In genomic region chr9:121061820-121062623, GRCm38 (mm10) we compare ENCODE assay signal across 14 mouse cellular contexts.
DNase-seq lines count a peak whose midpoint lies in the region; ATAC-seq lines count a peak whose summit lies in the region.
"Had no signal": no experiment of that assay in that cellular context is flagged by ENCODE, and none has a peak within 500 bp of the region (broad histone marks: within the 10 kb centered on the region; RNA-seq: fewer than 3 reads in every experiment).

No protein-coding gene starts in this region.

- no peaks in the 10 kb centered on the region for H3K27me3 ChIP-seq in kidney, embryonic 15.5 days
- peaks cover 27% of the 10 kb centered on the region for H3K27me3 ChIP-seq in forebrain, embryonic 10.5 days (ENCODE audit: poor library complexity, severe bottlenecking)
- H3K27me3 ChIP-seq in hindbrain, embryonic 14.5 days (ENCODE audit: control insufficient read depth, insufficient read depth, low read length): no peaks in the 10 kb centered on the region
- no peaks in the 10 kb centered on the region for H3K27me3 ChIP-seq in neural tube, embryonic 13.5 days
- H3K27me3 ChIP-seq: intestine, embryonic 15.5 days; liver, embryonic 13.5 days had no signal

- peak overlapping the region; percentile 9; the same call in 1 of the 2 replicates for H3K27ac ChIP-seq in kidney, embryonic 15.5 days
- H3K27ac ChIP-seq in forebrain, embryonic 10.5 days: peak overlapping the region; percentile 66
- peak overlapping the region; percentile 68; the same call in 1 of the 2 replicates for H3K27ac ChIP-seq in hindbrain, embryonic 14.5 days
- H3K27ac ChIP-seq in neural tube, embryonic 13.5 days (replicated peaks): peak overlapping the region; percentile 66
- H3K27ac ChIP-seq: intestine, embryonic 15.5 days; liver, embryonic 13.5 days; macrophage had no signal

- no peaks in the 10 kb centered on the region for H3K9me3 ChIP-seq in kidney, embryonic 15.5 days (replicated peaks)
- H3K9me3 ChIP-seq in forebrain, embryonic 10.5 days: no peaks in the 10 kb centered on the region
- no peaks in the 10 kb centered on the region for H3K9me3 ChIP-seq in hindbrain, embryonic 14.5 days (ENCODE audit: control insufficient read depth, low read length)
- no peaks in the 10 kb centered on the region for H3K9me3 ChIP-seq in neural tube, embryonic 13.5 days
- H3K9me3 ChIP-seq: G1E; intestine, embryonic 15.5 days; liver, embryonic 13.5 days had no signal

- no peak for ATAC-seq in kidney, embryonic 15.5 days (replicated peaks; ENCODE audit: low FRiP score)
- ATAC-seq in hindbrain, embryonic 14.5 days (ENCODE audit: low FRiP score): peak; percentile 78
- ATAC-seq in neural tube, embryonic 13.5 days (ENCODE audit: low read depth): peak; percentile 86
- ATAC-seq: intestine, embryonic 15.5 days had no signal

- no peak for DNase-seq in kidney, adult 11 months
- no peak for DNase-seq in forebrain, embryonic 10.5 days (ENCODE audit: extremely low spot score, low spot score)
- DNase-seq in hindbrain, embryonic 14.5 days (ENCODE audit: low spot score): peak; percentile 58
- DNase-seq in ovary, postnatal 36 days (ENCODE audit: low spot score): no peak
- DNase-seq in natural killer cell, adult 2 months (ENCODE audit: low spot score in 2 of 2): no peak
- DNase-seq in liver: no peak
- DNase-seq: cerebellum, postnatal 25 days; liver, embryonic 13.5 days; thymus, adult 18-20 months had no signal

- H3K4me2 ChIP-seq in kidney, embryonic 15.5 days: no peak overlapping the region
- no peak overlapping the region for H3K4me2 ChIP-seq in hindbrain, embryonic 14.5 days (replicated peaks)
- no peak overlapping the region for H3K4me2 ChIP-seq in neural tube, embryonic 13.5 days
- H3K4me2 ChIP-seq: intestine, embryonic 15.5 days; liver, embryonic 13.5 days had no signal

- WGBS in kidney, embryonic 15.5 days: 26% methylated on average over 12 of the region's 12 CpGs
- WGBS in forebrain, embryonic 10.5 days: 37% methylated on average over 12 of the region's 12 CpGs
- 8% methylated on average over 12 of the region's 12 CpGs for WGBS in hindbrain, embryonic 14.5 days
- WGBS in neural tube, embryonic 13.5 days: 13% methylated on average over 12 of the region's 12 CpGs

- no peak overlapping the region for H3K4me3 ChIP-seq in kidney, embryonic 15.5 days (replicated peaks)
- no peak overlapping the region for H3K4me3 ChIP-seq in forebrain, embryonic 10.5 days
- H3K4me3 ChIP-seq in hindbrain, embryonic 14.5 days (replicated peaks; ENCODE audit: low read length): no peak overlapping the region
- H3K4me3 ChIP-seq in neural tube, embryonic 13.5 days: no peak overlapping the region
- H3K4me3 ChIP-seq: intestine, embryonic 15.5 days; liver, embryonic 13.5 days had no signal

- no peak overlapping the region for H3K9ac ChIP-seq in kidney, embryonic 15.5 days
- H3K9ac ChIP-seq in hindbrain, embryonic 14.5 days: no peak overlapping the region
- no peak overlapping the region for H3K9ac ChIP-seq in neural tube, embryonic 13.5 days
- H3K9ac ChIP-seq: intestine, embryonic 15.5 days; liver, embryonic 13.5 days had no signal

- H3K36me3 ChIP-seq in kidney, embryonic 15.5 days: no peaks in the 10 kb centered on the region
- no peaks in the 10 kb centered on the region for H3K36me3 ChIP-seq in forebrain, embryonic 10.5 days (replicated peaks)
- H3K36me3 ChIP-seq in hindbrain, embryonic 14.5 days (replicated peaks; ENCODE audit: control insufficient read depth, insufficient read depth): no peaks in the 10 kb centered on the region
- no peaks in the 10 kb centered on the region for H3K36me3 ChIP-seq in neural tube, embryonic 13.5 days
- H3K36me3 ChIP-seq: G1E; intestine, embryonic 15.5 days; liver, embryonic 13.5 days had no signal

- H3K4me1 ChIP-seq in kidney, embryonic 15.5 days: peaks cover 30% of the 10 kb centered on the region
- H3K4me1 ChIP-seq in forebrain, embryonic 10.5 days: peaks cover 48% of the 10 kb centered on the region
- H3K4me1 ChIP-seq in hindbrain, embryonic 14.5 days (replicated peaks; ENCODE audit: control insufficient read depth, insufficient read depth, low read length): peaks cover 22% of the 10 kb centered on the region
- peaks cover 34% of the 10 kb centered on the region for H3K4me1 ChIP-seq in neural tube, embryonic 13.5 days (replicated peaks)
- H3K4me1 ChIP-seq: liver, embryonic 13.5 days had no signal

Comparison
In these comparisons a context has a peak if more than half of its experiments do, and no peak if none do; other contexts are left out.
1. H3K27ac ChIP-seq: peak in every context shown above with its lines; median percentile 68 in hindbrain, embryonic 14.5 days; 66 in forebrain, embryonic 10.5 days; 66 in neural tube, embryonic 13.5 days; 9 in kidney, embryonic 15.5 days.